ENCODE assay signal across 12 mouse cellular contexts in the genomic region with DNA sequence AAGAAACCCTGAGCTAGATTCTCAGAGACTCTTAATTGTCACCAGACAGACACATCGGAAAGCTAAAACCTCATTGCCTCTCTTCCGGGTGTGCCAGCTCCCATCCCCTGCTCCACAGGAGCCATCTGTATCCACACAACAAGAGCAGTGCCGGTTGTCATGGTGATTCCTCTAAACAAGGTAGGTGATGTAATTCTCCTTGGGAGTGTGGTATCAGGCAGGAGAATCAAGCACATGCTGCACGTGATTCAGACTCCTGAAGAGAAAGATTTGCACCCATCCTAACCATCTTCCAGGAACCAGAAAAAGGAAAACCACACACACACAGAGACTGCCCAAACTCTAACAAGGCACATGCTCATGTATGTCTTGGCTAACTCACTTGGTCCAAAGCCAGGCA.
DNase-seq lines count a peak whose midpoint lies in the region; ATAC-seq and TF ChIP-seq lines count a peak whose summit lies in the region.
"Had no signal": no experiment of that assay in that cellular context is flagged by ENCODE, and none has a peak within 500 bp of the region (broad histone marks: within the 10 kb centered on the region; RNA-seq: fewer than 3 reads in every experiment).

No protein-coding gene starts in this region.

- no peaks in the 10 kb centered on the region for H3K27me3 ChIP-seq in neural tube, embryonic 13.5 days
- no peaks in the 10 kb centered on the region for H3K27me3 ChIP-seq in lung, postnatal 0 days (replicated peaks; ENCODE audit: insufficient read depth, low read length)
- H3K27me3 ChIP-seq: midbrain, embryonic 12.5 days had no signal

- TF ChIP-seq EP300 in lung, postnatal 0 days (IDR thresholded peaks at IDR 0.05) = no peak

- no peak for TF ChIP-seq CTCF in lung, postnatal 0 days (IDR thresholded peaks at IDR 0.05)

- H3K4me2 ChIP-seq in neural tube, embryonic 13.5 days = no peak overlapping the region
- H3K4me2 ChIP-seq in lung, postnatal 0 days (replicated peaks; ENCODE audit: low read depth, low read length) = no peak overlapping the region
- H3K4me2 ChIP-seq: liver, embryonic 11.5 days; midbrain, embryonic 12.5 days had no signal

- peak overlapping the region; percentile 28; the same call in 1 of the 2 replicates for H3K27ac ChIP-seq in neural tube, embryonic 13.5 days (replicated peaks)
- no peak overlapping the region for H3K27ac ChIP-seq in lung, postnatal 0 days (ENCODE audit: low read length)
- H3K27ac ChIP-seq: midbrain, embryonic 12.5 days had no signal

- no peak for DNase-seq in neural tube, embryonic 10.5 days (ENCODE audit: extremely low spot score, low spot score)
- peak; percentile 87 to 89 for DNase-seq in frontal cortex, adult 2 months (ENCODE audit: extremely low spot score in 1 of 2, low spot score in 1 of 2)
- DNase-seq in left cerebral cortex, adult 9 months (ENCODE audit: low spot score in 2 of 2) = peak; percentile 86 to 88
- DNase-seq in telencephalon, adult 2 months (ENCODE audit: low read depth, low spot score) = peak; percentile 98
- DNase-seq in lung, postnatal 0 days (ENCODE audit: low spot score) = no peak
- no peak for DNase-seq in adrenal gland, postnatal 14 days
- no peak for DNase-seq in lung, postnatal 36 days
- DNase-seq: adrenal gland, postnatal 10 days; kidney, adult 2 months had no signal

- WGBS in neural tube, embryonic 13.5 days = 22% methylated on average over 4 of the region's 4 CpGs
- 75% methylated on average over 4 of the region's 4 CpGs for WGBS in lung, postnatal 0 days

- H3K9me3 ChIP-seq in neural tube, embryonic 13.5 days = no peaks in the 10 kb centered on the region
- H3K9me3 ChIP-seq in lung, postnatal 0 days (ENCODE audit: low read length) = no peaks in the 10 kb centered on the region
- H3K9me3 ChIP-seq: midbrain, embryonic 12.5 days had no signal

- H3K36me3 ChIP-seq in neural tube, embryonic 13.5 days = no peaks in the 10 kb centered on the region
- H3K36me3 ChIP-seq in lung, postnatal 0 days (ENCODE audit: insufficient read depth, low read length) = no peaks in the 10 kb centered on the region

- ATAC-seq in neural tube, embryonic 13.5 days (ENCODE audit: low read depth) = peak; percentile 71; the same call in 1 of the 2 replicates
- ATAC-seq in lung, postnatal 0 days = no peak

- H3K4me3 ChIP-seq in neural tube, embryonic 13.5 days = no peak overlapping the region
- no peak overlapping the region for H3K4me3 ChIP-seq in lung, postnatal 0 days (ENCODE audit: low read depth, low read length)
- H3K4me3 ChIP-seq: midbrain, embryonic 12.5 days had no signal

- H3K9ac ChIP-seq in neural tube, embryonic 13.5 days = no peak overlapping the region
- no peak overlapping the region for H3K9ac ChIP-seq in lung, postnatal 0 days (replicated peaks; ENCODE audit: low read depth)
- H3K9ac ChIP-seq: midbrain, embryonic 12.5 days had no signal

- H3K4me1 ChIP-seq in neural tube, embryonic 13.5 days (replicated peaks) = peaks cover 56% of the 10 kb centered on the region
- no peaks in the 10 kb centered on the region for H3K4me1 ChIP-seq in lung, postnatal 0 days (ENCODE audit: insufficient read depth, low read depth, low read length)

Comparison
In these comparisons a context has a peak if more than half of its experiments do, and no peak if none do; other contexts are left out.
1. DNase-seq: peak in frontal cortex, adult 2 months (2 of 2), left cerebral cortex, adult 9 months (2 of 2) and telencephalon, adult 2 months (single experiment); none in neural tube, embryonic 10.5 days (single experiment), lung, postnatal 0 days (single experiment), adrenal gland, postnatal 14 days (single experiment) and lung, postnatal 36 days (single experiment).